Mouse (Mus musculus): ENCODE results near the gene Gm10719.
"Not testable (repeated sequence)": the region's sequence is repeated elsewhere in the genome, so short reads cannot be mapped to it uniquely, and the experiment has no call there.

Gene Gm10719

DNA sequence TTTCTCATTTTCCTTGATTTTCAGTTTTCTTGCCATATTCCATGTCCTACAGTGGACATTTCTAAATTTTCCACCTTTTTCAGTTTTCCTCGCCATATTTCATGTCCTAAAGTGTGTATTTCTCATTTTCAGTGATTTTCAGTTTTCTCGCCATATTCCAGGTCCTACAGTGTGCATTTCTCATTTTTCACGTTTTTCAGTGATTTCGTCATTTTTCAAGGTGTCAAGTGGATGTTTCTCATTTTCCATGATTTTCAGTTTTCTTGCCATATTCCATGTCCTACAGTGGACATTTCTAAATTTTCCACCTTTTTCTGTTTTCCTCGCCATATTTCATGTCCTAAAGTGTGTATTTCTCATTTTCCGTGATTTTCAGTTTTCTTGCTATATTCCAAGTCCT lies 8.4 kb downstream of the Gm10719 start:
- in situ Hi-C loops (cut with MboI, MseI): loop anchor here (5.0 kb wide), 1 partner anchor 87 kb away; no protein-coding TSS in a partner anchor

GRCm38 (mm10) chr9:3026136-3026535 lies 8.9 kb downstream of the Gm10719 start:
- in situ Hi-C loops (cut with MboI, MseI): loop anchor here (5.0 kb wide), 1 partner anchor 86 kb away; no protein-coding TSS in a partner anchor

- in situ Hi-C loops (cut with MboI, MseI): loop anchor here (5.0 kb wide), 1 partner anchor 86 kb away; no protein-coding TSS in a partner anchor
Observed at GRCm38 (mm10) chr9:3026741-3027140, 9.5 kb downstream of the Gm10719 start.

DNA sequence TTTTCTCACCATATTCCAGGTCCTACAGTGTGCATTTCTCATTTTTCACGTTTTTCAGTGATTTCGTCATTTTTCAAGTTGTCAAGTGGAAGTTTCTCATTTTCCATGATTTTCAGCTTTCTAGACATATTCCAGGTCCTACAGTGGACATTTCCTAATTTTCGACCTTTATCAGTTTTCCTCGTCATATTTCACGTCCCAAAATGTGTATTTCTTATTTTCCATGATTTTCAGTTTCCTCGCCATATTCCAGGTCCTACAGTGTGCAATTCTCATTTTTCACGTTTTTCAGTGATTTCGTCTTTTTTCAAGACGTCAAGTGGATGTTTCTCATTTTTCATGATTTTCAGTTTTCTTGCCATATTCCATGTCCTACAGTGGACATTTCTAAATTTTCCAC lies 10.0 kb downstream of the Gm10719 start:
- in situ Hi-C loops (cut with MboI, MseI): loop anchor here (5.0 kb wide), 1 partner anchor 85 kb away; no protein-coding TSS in a partner anchor

DNA sequence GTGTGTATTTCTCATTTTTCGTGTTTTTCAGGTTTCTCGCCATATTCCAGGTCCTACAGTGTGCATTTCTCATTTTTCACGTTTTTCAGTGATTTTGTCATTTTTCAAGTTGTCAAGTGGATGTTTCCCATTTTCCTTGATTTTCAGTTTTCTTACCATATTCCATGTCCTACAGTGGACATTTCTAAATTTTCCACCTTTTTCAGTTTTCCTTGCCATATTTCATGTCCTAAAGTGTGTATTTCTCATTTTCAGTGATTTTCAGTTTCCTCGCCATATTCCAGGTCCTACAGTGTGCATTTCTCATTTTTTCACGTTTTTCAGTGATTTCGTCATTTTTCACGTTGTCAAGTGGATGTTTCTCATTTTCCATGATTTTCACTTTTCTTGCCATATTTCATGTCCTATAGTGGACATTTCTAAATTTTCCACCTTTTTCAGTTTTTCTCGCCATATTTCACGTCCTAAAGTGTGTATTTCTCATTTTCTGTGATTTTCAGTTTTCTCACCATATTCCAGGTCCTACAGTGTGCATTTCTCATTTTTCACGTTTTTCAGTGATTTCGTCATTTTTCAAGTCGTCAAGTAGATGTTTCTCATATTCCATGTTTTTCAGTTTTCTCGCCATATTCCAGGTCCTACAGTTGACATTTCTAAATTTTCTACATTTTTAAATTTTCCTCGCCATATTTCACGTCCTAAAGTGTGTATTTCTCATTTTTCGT lies 12.2 kb downstream of the Gm10719 start:
- in situ Hi-C loops (cut with MboI, MseI): loop anchor here (5.0 kb wide), 1 partner anchor 83 kb away; no protein-coding TSS in a partner anchor

- in situ Hi-C loops (cut with MboI, MseI): not testable (repeated sequence)
Observed at GRCm38 (mm10) chr9:3030677-3031318, 13.6 kb downstream of the Gm10719 start.

DNA sequence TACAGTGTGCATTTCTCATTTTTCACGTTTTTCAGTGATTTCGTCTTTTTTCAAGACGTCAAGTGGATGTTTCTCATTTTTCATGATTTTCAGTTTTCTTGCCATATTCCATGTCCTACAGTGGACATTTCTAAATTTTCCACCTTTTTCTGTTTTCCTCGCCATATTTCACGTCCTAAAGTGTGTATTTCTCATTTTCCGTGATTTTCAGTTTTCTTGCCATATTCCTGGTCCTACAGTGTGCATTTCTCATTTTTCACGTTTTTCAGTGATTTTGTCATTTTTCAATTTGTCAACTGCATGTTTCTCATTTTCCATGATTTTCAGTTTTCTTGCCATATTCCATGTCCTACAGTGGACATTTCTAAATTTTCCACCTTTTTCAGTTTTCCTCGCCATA lies 17.1 kb downstream of the Gm10719 start, which contains the start of gene Gm17535:
TSS of gene Gm17535 (plus strand) at position 301 of the 400 bp plus-strand sequence.
- in situ Hi-C loops (cut with MboI, MseI): not testable (repeated sequence)

DNA sequence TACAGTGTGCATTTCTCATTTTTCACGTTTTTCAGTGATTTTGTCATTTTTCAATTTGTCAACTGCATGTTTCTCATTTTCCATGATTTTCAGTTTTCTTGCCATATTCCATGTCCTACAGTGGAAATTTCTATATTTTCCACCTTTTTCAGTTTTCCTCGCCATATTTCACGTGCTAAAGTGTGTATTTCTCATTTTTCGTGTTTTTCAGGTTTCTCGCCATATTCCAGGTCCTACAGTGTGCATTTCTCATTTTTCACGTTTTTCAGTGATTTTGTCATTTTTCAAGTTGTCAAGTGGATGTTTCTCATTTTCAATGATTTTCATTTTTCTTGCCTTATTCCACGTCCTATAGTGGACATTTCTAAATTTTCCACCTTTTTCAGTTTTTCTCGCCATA lies 19.4 kb downstream of the Gm10719 start, which contains the start of gene Gm10715:
TSS of gene Gm10715 (plus strand) at position 301 of the 400 bp plus-strand sequence.
- in situ Hi-C loops (cut with MboI, MseI): not testable (repeated sequence)

GRCm38 (mm10) chr9:3038161-3038560 lies 21.0 kb downstream of the Gm10719 start:
- in situ Hi-C loops (cut with MboI, MseI): not testable (repeated sequence)

Data from regulatory T cell (primary cell).